ENCODE assay signal across 9 mouse cellular contexts in genomic region chr9:94727457-94727856, GRCm38 (mm10). TPM values are rescaled to one million over a fixed set of nuclear protein-coding genes. Genes with fewer than 3 reads are reported as not detected.
DNase-seq lines count a peak whose midpoint lies in the region; ATAC-seq lines count a peak whose summit lies in the region.
"Had no signal": no experiment of that assay in that cellular context is flagged by ENCODE, and none has a peak within 500 bp of the region (broad histone marks: within the 10 kb centered on the region; RNA-seq: fewer than 3 reads in every experiment).

No protein-coding gene starts in this region.

- no peaks in the 10 kb centered on the region for H3K9me3 ChIP-seq in forebrain, embryonic 16.5 days (ENCODE audit: control insufficient read depth, low read length)
- H3K9me3 ChIP-seq: embryonic facial prominence, embryonic 15.5 days had no signal

- H3K36me3 ChIP-seq in forebrain, embryonic 16.5 days (ENCODE audit: control insufficient read depth, insufficient read depth) = no peaks in the 10 kb centered on the region
- H3K36me3 ChIP-seq: embryonic facial prominence, embryonic 15.5 days had no signal

- WGBS in forebrain, embryonic 16.5 days = 40% methylated on average over 5 of the region's 5 CpGs

- H3K27ac ChIP-seq in forebrain, embryonic 16.5 days (ENCODE audit: low read length) = no peak overlapping the region
- H3K27ac ChIP-seq: embryonic facial prominence, embryonic 15.5 days had no signal

- no peaks in the 10 kb centered on the region for H3K4me1 ChIP-seq in forebrain, embryonic 16.5 days (replicated peaks; ENCODE audit: control insufficient read depth, insufficient read depth, low read length)
- H3K4me1 ChIP-seq: embryonic facial prominence, embryonic 15.5 days had no signal

- no peak overlapping the region for H3K4me2 ChIP-seq in forebrain, embryonic 16.5 days (ENCODE audit: low read length)
- H3K4me2 ChIP-seq: embryonic facial prominence, embryonic 15.5 days had no signal

- H3K4me3 ChIP-seq in forebrain, embryonic 16.5 days (replicated peaks; ENCODE audit: low read length) = no peak overlapping the region
- H3K4me3 ChIP-seq: embryonic facial prominence, embryonic 15.5 days had no signal

- peak; percentile 82 for ATAC-seq in CD4-positive, CD25-positive, alpha-beta regulatory T cell, adult 4 months
- 0 out of 2 replicates have a peak, but pooled peaks have one; percentile 57 for ATAC-seq in forebrain, embryonic 16.5 days
- ATAC-seq in neutrophil, adult 5-6 weeks (ENCODE audit: extremely low read depth, insufficient number of reproducible peaks, low FRiP score, poor library complexity, severe bottlenecking) = 0 out of 2 replicates have a peak, but pooled peaks have one; percentile 46

- H3K9ac ChIP-seq in forebrain, embryonic 16.5 days (replicated peaks; ENCODE audit: low read depth, low read length) = no peak overlapping the region
- H3K9ac ChIP-seq: embryonic facial prominence, embryonic 15.5 days had no signal

- peak; percentile 14 for DNase-seq in kidney, postnatal 10 days
- DNase-seq in kidney, adult 11 months = no peak
- peak; percentile 43 for DNase-seq in adipocyte (ENCODE audit: low spot score)
- DNase-seq in right cerebral cortex, postnatal 36 days (ENCODE audit: low spot score in 2 of 2) = no peak
- DNase-seq in layer of hippocampus, postnatal 25 days (ENCODE audit: extremely low spot score in 1 of 2, low spot score in 1 of 2) = no peak

- no peaks in the 10 kb centered on the region for H3K27me3 ChIP-seq in forebrain, embryonic 16.5 days (replicated peaks; ENCODE audit: control insufficient read depth, insufficient read depth, low read length)
- H3K27me3 ChIP-seq: embryonic facial prominence, embryonic 15.5 days had no signal

RNA-seq across cellular contexts. Expression of gene Slc9a9, which starts 57.7 kb away (rescaled TPM):
- polyA plus RNA-seq in CD4-positive, CD25-positive, alpha-beta regulatory T cell, adult 4 months (2017; shearing (Covaris generic)) = 10 to 100 TPM; 35.6 to 44.2 TPM
- 3.7 TPM in 2 replicates for polyA plus RNA-seq in forebrain, embryonic 16.5 days (2015; fragmentation: Nextera tagmentation; extraction: Ambion mirVana)
- total RNA-seq in neutrophil, adult 5-6 weeks (2017) = 29.0 and 31.4 TPM in 2 replicates
- total RNA-seq in layer of hippocampus, postnatal 25 days (2021) = 10 to 100 TPM; 12.3 to 18.0 TPM

Comparison
In these comparisons a context has a peak if more than half of its experiments do, and no peak if none do; other contexts are left out.
1. DNase-seq: peak in kidney, postnatal 10 days (single experiment) and adipocyte (single experiment); none in kidney, adult 11 months (single experiment), right cerebral cortex, postnatal 36 days (0 of 2) and layer of hippocampus, postnatal 25 days (0 of 2).
2. Peak in every context shown above with its lines, with median percentiles within 50 percentile points of each other: ATAC-seq.